Mouse (Mus musculus) embryonic facial prominence, embryonic 12.5 days (tissue): ENCODE results near the gene Poll. TPM values are rescaled to one million over a fixed set of nuclear protein-coding genes. Genes with fewer than 3 reads are reported as not detected.
A peak's percentile ranks its signal among the peaks of the same experiment; 100 is the strongest.

ENCODE experiments used
- ATAC-seq: fragments of 200-750 bp; cut with Nextera tagmentation; 2 replicates; pipeline ENCODE4 v1.8.0; 2017; ENCODE audit not compliant: insufficient number of reproducible peaks, insufficient read depth, low FRiP score, low TSS enrichment
- H3K27ac ChIP-seq: fragments of 300-500 bp; sonication (generic); 2 replicates; pipeline ENCODE4 v1.5.1; 2016; ENCODE audit warnings: mild to moderate bottlenecking
- H3K27me3 ChIP-seq: fragments of 300-500 bp; sonication (generic); 2 replicates; pipeline ENCODE4 v1.6.1; 2016; ENCODE audit warnings: mild to moderate bottlenecking, moderate library complexity
- H3K36me3 ChIP-seq: fragments of 300-500 bp; sonication (generic); 2 replicates; pipeline ENCODE4 v1.6.1; 2016; ENCODE audit warnings: mild to moderate bottlenecking
- H3K4me1 ChIP-seq: fragments of 300-500 bp; sonication (generic); 2 replicates; pipeline ENCODE4 v1.6.1; 2016
- H3K4me2 ChIP-seq: fragments of 300-500 bp; sonication (generic); replicated peaks from 2 replicates; pipeline ENCODE4 v1.6.1; 2016; ENCODE audit warnings: mild to moderate bottlenecking, moderate library complexity
- H3K4me3 ChIP-seq: fragments of 300-500 bp; sonication (generic); 2 replicates; pipeline ENCODE4 v1.5.1; 2016; ENCODE audit warnings: mild to moderate bottlenecking
- H3K9ac ChIP-seq: fragments of 300-500 bp; sonication (generic); 2 replicates; pipeline ENCODE4 v1.6.1; 2016; ENCODE audit warnings: mild to moderate bottlenecking, moderate library complexity
- H3K9me3 ChIP-seq: fragments of 300-500 bp; sonication (generic); 2 replicates; pipeline ENCODE4 v1.6.1; 2016; ENCODE audit warnings: mild to moderate bottlenecking, moderate library complexity
- WGBS: fragments of 180-500 bp; shearing (Covaris S2); methylation state at CpG from one replicate; pipeline ENCODE4 v1.1.7; 2016; 5-methylcytosine and 5-hydroxymethylcytosine counted together
- polyA plus RNA-seq: library from polyadenylated mRNA; unstranded; fragments of >200 nt; fragmentation: Nextera tagmentation; extraction: Ambion mirVana; gene quantifications from 2 replicates; pipeline ENCODE4 v1.2.1, GENCODE M21; 2016

Poll gene
- polyA plus RNA-seq, 1 experiment from 2014 or later, result 17.6 TPM

- H3K27ac ChIP-seq, result no peak overlapping the region
- 84% methylated on average over 7 of the region's 7 CpGs for WGBS
- H3K27me3 ChIP-seq, result no peaks in the 10 kb centered on the region
- H3K4me3 ChIP-seq, result no peak overlapping the region
- peaks cover 5% of the 10 kb centered on the region; the same call in 1 of the 2 replicates for H3K4me1 ChIP-seq
- no peak overlapping the region for H3K9ac ChIP-seq
- no peak for ATAC-seq
- H3K9me3 ChIP-seq, result no peaks in the 10 kb centered on the region
- peaks cover 6% of the 10 kb centered on the region; the same call in 1 of the 2 replicates for H3K36me3 ChIP-seq
- no peak overlapping the region for H3K4me2 ChIP-seq
These were observed 31.4 kb upstream of the Poll start for GRCm38 (mm10) chr19:45591704-45592103.

GRCm38 (mm10) chr19:45589761-45590160, 29.4 kb upstream of the Poll start:
- WGBS, result 95% methylated on average over 6 of the region's 6 CpGs

GRCm38 (mm10) chr19:45587509-45588292, 27.4 kb upstream of the Poll start:
- H3K4me3 ChIP-seq, result no peak overlapping the region
- H3K36me3 ChIP-seq, result peaks cover 6% of the 10 kb centered on the region; the same call in 1 of the 2 replicates
- no peaks in the 10 kb centered on the region for H3K9me3 ChIP-seq
- ATAC-seq, result no peak
- no peak overlapping the region for H3K9ac ChIP-seq
- H3K4me1 ChIP-seq, result peaks cover 8% of the 10 kb centered on the region
- H3K27me3 ChIP-seq, result no peaks in the 10 kb centered on the region
- H3K27ac ChIP-seq, result no peak overlapping the region
- H3K4me2 ChIP-seq, result no peak overlapping the region
- 73% methylated on average over 6 of the region's 6 CpGs for WGBS

More at GRCm38 (mm10) chr19:45589761-45590160, 29.4 kb upstream of the Poll start:
- Histone ChIP-seq H3K36me3 (peaks cover 6% of the 10 kb centered on the region; the same call in 1 of the 2 replicates), H3K27me3 (no peaks in the 10 kb centered on the region), H3K9me3 (no peaks in the 10 kb centered on the region), H3K4me3 (no peak overlapping the region), H3K4me1 (0 out of 2 replicates have a peak, but pooled peaks cover 5% of the 10 kb centered on the region), H3K27ac (no peak overlapping the region), H3K4me2 (no peak overlapping the region), H3K9ac (no peak overlapping the region)
- no peak for ATAC-seq

- ATAC-seq, result no peak
- no peak overlapping the region for H3K9ac ChIP-seq
- H3K27me3 ChIP-seq, result no peaks in the 10 kb centered on the region
- H3K4me2 ChIP-seq, result no peak overlapping the region
- peaks cover 16% of the 10 kb centered on the region for H3K4me1 ChIP-seq
- WGBS, result 57% methylated on average over 3 of the region's 3 CpGs
- H3K4me3 ChIP-seq, result no peak overlapping the region
- peaks cover 6% of the 10 kb centered on the region; the same call in 1 of the 2 replicates for H3K36me3 ChIP-seq
- no peak overlapping the region for H3K27ac ChIP-seq
- no peaks in the 10 kb centered on the region for H3K9me3 ChIP-seq
These were observed 26.5 kb upstream of the Poll start for GRCm38 (mm10) chr19:45586850-45587249.

GRCm38 (mm10) chr19:45584856-45585620, 24.7 kb upstream of the Poll start:
- H3K4me2 ChIP-seq, result no peak overlapping the region
- no peaks in the 10 kb centered on the region for H3K9me3 ChIP-seq
- H3K9ac ChIP-seq, result no peak overlapping the region
- no peak for ATAC-seq
- H3K27ac ChIP-seq, result no peak overlapping the region
- H3K36me3 ChIP-seq, result peaks cover 6% of the 10 kb centered on the region; the same call in 1 of the 2 replicates
- H3K4me3 ChIP-seq, result no peak overlapping the region
- WGBS, result 55% methylated on average over 9 of the region's 9 CpGs
- peaks cover 21% of the 10 kb centered on the region for H3K4me1 ChIP-seq
- H3K27me3 ChIP-seq, result no peaks in the 10 kb centered on the region

GRCm38 (mm10) chr19:45583136-45583535, 22.8 kb upstream of the Poll start:
- Histone ChIP-seq H3K27ac (no peak overlapping the region), H3K9me3 (no peaks in the 10 kb centered on the region), H3K9ac (no peak overlapping the region), H3K36me3 (peaks cover 17% of the 10 kb centered on the region), H3K27me3 (no peaks in the 10 kb centered on the region), H3K4me3 (no peak overlapping the region), H3K4me1 (peaks cover 21% of the 10 kb centered on the region), H3K4me2 (no peak overlapping the region)
- 84% methylated on average over 6 of the region's 6 CpGs for WGBS
- ATAC-seq, result no peak

GRCm38 (mm10) chr19:45582161-45582560, 21.8 kb upstream of the Poll start:
- WGBS, result 17% methylated on average over 8 of the region's 8 CpGs
- ATAC-seq, result 0 out of 2 replicates have a peak, but pooled peaks have one; percentile 31
- no peaks in the 10 kb centered on the region for H3K27me3 ChIP-seq
- H3K4me1 ChIP-seq, result peaks cover 21% of the 10 kb centered on the region
- no peaks in the 10 kb centered on the region for H3K9me3 ChIP-seq
- H3K4me3 ChIP-seq, result no peak overlapping the region
- peaks cover 19% of the 10 kb centered on the region for H3K36me3 ChIP-seq
- no peak overlapping the region for H3K4me2 ChIP-seq
- peak overlapping the region; percentile 32; the same call in 1 of the 2 replicates for H3K27ac ChIP-seq
- no peak overlapping the region for H3K9ac ChIP-seq

- H3K27me3 ChIP-seq, result no peaks in the 10 kb centered on the region
- H3K36me3 ChIP-seq, result peaks cover 23% of the 10 kb centered on the region
- no peak overlapping the region for H3K4me2 ChIP-seq
- no peak overlapping the region for H3K27ac ChIP-seq
- H3K4me1 ChIP-seq, result peaks cover 25% of the 10 kb centered on the region
- H3K9ac ChIP-seq, result no peak overlapping the region
- H3K4me3 ChIP-seq, result no peak overlapping the region
- H3K9me3 ChIP-seq, result no peaks in the 10 kb centered on the region
- 60% methylated on average over 3 of the region's 3 CpGs for WGBS
- no peak for ATAC-seq
These were observed 20.9 kb upstream of the Poll start for GRCm38 (mm10) chr19:45581257-45581656.

- Histone ChIP-seq H3K27me3 (no peaks in the 10 kb centered on the region), H3K9me3 (no peaks in the 10 kb centered on the region), H3K27ac (no peak overlapping the region), H3K4me1 (peaks cover 35% of the 10 kb centered on the region), H3K4me3 (no peak overlapping the region), H3K4me2 (no peak overlapping the region), H3K36me3 (peaks cover 23% of the 10 kb centered on the region), H3K9ac (no peak overlapping the region)
- WGBS, result 56% methylated on average over 12 of the region's 12 CpGs
- no peak for ATAC-seq
These were observed 19.9 kb upstream of the Poll start for GRCm38 (mm10) chr19:45580235-45580634.

- Histone ChIP-seq H3K4me2 (no peak overlapping the region), H3K9ac (no peak overlapping the region), H3K4me1 (peaks cover 40% of the 10 kb centered on the region), H3K27ac (no peak overlapping the region), H3K27me3 (no peaks in the 10 kb centered on the region), H3K9me3 (no peaks in the 10 kb centered on the region), H3K36me3 (peaks cover 23% of the 10 kb centered on the region), H3K4me3 (no peak overlapping the region)
- no peak for ATAC-seq
- 81% methylated on average over 7 of the region's 7 CpGs for WGBS
These were observed 19.1 kb upstream of the Poll start for GRCm38 (mm10) chr19:45579416-45579815.

- no peak for ATAC-seq
- WGBS, result 90% methylated on average over 12 of the region's 12 CpGs
- no peak overlapping the region for H3K9ac ChIP-seq
- H3K9me3 ChIP-seq, result no peaks in the 10 kb centered on the region
- H3K27ac ChIP-seq, result no peak overlapping the region
- H3K4me2 ChIP-seq, result no peak overlapping the region
- H3K4me1 ChIP-seq, result peaks cover 44% of the 10 kb centered on the region
- H3K27me3 ChIP-seq, result no peaks in the 10 kb centered on the region
- H3K36me3 ChIP-seq, result peaks cover 23% of the 10 kb centered on the region
- H3K4me3 ChIP-seq, result no peak overlapping the region
These were observed 18.6 kb upstream of the Poll start for GRCm38 (mm10) chr19:45578976-45579375.
